Mouse (Mus musculus) heart, postnatal 0 days (tissue): ENCODE results near the gene Rgs6.

Experiments
- CTCF ChIP-seq: IDR thresholded peaks from 2 replicates; pipeline ENCODE4 v1.5.1; 2016; ENCODE audit warnings: antibody characterized with exemption, control low read depth, low read depth
- EP300 ChIP-seq: IDR thresholded peaks from 2 replicates; pipeline ENCODE4 v1.6.1; 2016; ENCODE audit warnings: antibody characterized with exemption, low read depth

DNA sequence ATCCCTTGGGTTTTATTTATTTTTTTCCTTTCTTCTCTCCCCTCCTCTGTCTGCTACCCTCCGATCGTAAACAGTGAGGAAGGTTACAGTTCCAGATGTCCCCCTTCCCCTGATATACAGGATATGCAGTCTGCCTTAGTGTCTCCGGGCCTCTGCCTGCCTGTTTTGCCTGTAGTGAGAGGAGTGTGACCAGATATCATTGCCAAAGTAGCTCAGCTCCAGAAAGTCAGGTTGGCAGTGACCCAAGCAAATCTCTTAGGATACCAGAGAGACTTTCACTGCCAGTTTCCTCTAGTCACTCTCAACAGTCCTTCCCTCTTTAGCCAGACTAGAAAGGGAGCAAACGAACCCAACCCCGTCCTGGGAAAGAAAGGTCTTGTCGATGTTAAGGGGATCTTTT lies 545.7 kb downstream of the Rgs6 start:
- no peak for TF ChIP-seq CTCF
- no peak for TF ChIP-seq EP300
